Mouse (Mus musculus) small intestine, adult 2 months (tissue): ENCODE measurements at regions not wholly inside any gene's neighbourhood (a gene's known extent, or its start where the extent isn't known, plus 50 kb on each side); places are given as distances from the start of the nearest gene placed in this dataset.

Experiments used
- CTCF ChIP-seq: fragments of 200-500 bp; IDR thresholded peaks from 2 replicates; pipeline ENCODE4 v1.5.1; 2012; ENCODE audit warnings: low read depth, mild to moderate bottlenecking, control low read depth, inconsistent platforms, low read length, moderate library complexity, mixed read lengths; ENCODE audit not compliant: insufficient replicate concordance, insufficient read length; ENCODE audit errors: extremely low read depth
- POLR2A ChIP-seq: fragments of 200-500 bp; IDR thresholded peaks from 2 replicates; pipeline ENCODE4 v1.6.1; 2012; ENCODE audit warnings: low read depth, mild to moderate bottlenecking, control low read depth, inconsistent platforms, low read length, moderate library complexity

DNA sequence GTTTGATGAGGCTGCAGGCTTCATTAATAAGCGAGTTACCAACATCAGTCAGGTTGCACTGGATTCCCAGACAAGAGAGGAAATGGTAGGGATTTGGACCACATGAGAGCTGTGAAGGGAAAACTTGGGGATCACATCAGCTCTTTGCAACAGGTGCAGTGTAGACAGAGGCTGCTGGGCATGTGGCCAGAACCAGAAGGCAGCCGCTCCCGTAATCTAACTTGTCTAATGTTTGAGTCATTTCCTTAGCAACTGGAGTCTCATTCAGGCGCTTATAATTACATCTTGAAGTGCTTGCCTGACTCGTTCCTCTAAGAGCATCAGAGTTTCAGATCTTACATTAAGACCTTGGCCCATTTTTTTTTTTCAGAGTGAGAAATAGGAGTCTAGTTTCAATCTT is 587.4 kb downstream of the Rapgef2 start:
- TF ChIP-seq CTCF (no peak), POLR2A (no peak)
